Mouse (Mus musculus) layer of hippocampus, postnatal 36 days (tissue): Measurements from ENCODE around the gene Serpina3m. TPM values are rescaled to one million over a fixed set of nuclear protein-coding genes. Genes with fewer than 3 reads are reported as not detected.
A peak's percentile ranks its signal among the peaks of the same experiment; 100 is the strongest.
"Not testable (repeated sequence)": the region's sequence is repeated elsewhere in the genome, so short reads cannot be mapped to it uniquely, and the experiment has no call there.

Experiments used
- DNase-seq, 2 experiments: peaks; one replicate each; pipeline ENCODE4 v3.0.0; 2022
- total RNA-seq, 2 experiments: library from RNA; stranded (reverse); gene quantifications; 2 replicates each; pipeline ENCODE4 v1.2.3; 2021

Serpina3m gene
- total RNA-seq, 2 experiments from 2014 or later, result 0.30 to 0.47 TPM

DNA sequence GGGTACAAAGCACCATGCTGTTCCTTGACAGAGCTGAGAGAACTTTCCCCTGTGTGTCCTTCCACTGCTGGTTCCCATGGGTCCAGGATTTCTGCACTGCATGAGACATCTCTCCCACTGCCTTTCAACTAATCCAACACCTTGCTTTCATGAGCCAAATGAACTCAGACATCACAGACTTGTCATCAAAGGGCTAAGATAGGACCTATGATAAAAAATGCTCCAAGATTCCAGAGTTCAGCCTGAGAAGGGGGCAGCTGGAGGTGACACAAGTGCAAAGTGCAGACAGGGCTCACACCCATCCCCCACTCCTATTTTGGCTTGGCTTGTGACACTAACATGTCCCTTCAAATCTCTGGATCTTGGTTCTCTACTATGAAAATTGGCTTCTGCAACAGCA, 50.2 kb downstream of the Serpina3m start:
- DNase-seq, result no peak

DNA sequence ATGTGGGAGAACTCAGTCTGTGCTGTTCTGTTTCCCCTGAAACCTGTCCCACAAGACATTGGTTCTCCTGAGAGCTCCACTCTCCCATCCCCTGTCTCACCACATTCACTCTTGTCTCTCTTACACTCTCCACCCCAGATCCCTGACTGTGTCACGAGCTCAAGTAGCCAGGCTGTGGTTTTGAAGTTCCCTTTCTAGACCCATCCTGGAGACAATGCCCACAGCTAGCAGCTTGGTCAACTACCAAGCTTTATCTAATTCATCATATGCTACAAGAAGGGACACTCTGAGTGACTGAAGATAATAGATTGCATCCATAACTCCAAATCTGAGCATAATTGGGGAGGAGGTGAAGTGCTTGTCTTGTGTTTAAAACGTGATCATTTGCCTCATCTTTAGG, 52.8 kb downstream of the Serpina3m start:
- not testable (repeated sequence) for DNase-seq

DNA sequence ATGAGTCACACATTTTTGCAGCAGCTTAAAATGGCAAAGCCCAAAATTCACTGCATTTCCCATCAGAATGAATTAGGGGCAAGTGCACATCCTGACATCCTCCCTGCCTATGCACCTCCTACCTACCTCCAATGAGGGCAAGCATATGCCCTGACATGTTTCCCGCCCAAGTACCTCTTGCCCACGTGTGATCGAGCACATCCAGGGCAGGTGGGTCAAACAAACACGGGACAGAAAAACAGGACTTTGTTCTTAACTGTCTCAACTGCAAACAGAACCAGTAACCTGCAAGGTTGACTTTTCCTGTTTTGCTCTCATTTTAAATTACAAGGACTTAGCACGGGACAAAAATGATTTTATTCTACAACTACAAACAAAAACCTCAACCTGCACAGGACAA, 65.7 kb downstream of the Serpina3m start:
- no peak for DNase-seq

DNA sequence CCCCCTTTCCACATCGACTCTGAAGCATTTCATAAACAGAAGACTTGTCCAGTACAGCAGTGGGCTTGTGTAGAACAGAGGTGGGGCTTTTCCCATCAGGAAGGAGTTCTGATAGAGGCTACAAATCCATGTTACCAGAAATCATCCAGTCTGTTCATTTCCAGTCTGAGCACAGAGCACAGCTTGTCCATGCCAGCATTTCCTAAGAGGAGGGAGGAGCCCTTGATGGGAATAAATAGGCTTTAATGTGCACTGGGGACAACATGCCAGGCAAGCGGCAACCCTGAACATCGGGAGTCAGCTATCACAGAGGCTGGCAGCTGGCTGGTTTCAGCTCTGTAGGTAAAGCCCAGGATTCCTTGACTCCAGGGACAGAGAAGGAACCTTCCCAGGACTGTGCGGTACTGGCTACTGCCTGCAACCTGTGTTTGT, 68.2 kb downstream of the Serpina3m start, which contains the start of gene Serpina3n:
Gene Serpina3n (plus strand): TSS at position 276 of the 432 bp plus-strand sequence.
- peak; percentile 37 to 52 for DNase-seq

DNA sequence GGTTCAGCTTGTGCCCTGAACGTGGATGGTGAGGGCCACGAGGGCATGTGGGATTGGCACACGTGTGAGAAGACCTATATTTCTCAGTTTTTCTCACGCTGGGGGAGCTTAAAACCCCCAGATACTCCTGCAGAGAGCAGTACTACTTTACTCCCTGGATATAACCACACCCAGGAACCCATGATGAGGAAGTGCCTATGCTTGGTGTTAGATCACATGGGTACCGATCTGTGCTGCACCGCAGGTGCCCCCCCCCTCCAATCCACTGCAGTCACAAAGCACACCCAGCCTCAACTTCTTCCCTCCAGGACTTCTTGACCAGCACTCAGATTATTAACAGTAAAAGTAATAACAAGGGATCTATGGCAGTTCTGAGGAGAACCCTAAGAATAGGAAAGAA, 74.2 kb downstream of the Serpina3m start:
- no peak for DNase-seq

DNA sequence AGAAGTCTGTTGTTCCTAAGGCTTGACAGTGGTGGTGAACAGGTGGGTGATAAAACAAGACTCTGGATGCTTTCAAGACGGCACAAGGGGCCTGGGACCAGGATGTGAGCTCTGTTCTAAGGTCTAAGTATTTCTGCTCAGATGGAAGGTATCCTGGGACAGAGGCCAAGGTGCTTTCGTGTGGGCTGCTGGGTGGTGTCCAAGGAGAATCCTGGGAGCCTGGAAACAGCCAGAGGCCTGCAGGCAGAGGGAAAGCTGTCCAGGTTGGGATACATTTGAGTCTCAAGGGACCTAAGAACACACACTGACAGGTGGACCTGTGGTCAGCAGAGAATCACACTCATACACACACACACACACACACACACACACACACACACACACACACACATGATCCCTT, 76.3 kb downstream of the Serpina3m start:
- no peak for DNase-seq

DNA sequence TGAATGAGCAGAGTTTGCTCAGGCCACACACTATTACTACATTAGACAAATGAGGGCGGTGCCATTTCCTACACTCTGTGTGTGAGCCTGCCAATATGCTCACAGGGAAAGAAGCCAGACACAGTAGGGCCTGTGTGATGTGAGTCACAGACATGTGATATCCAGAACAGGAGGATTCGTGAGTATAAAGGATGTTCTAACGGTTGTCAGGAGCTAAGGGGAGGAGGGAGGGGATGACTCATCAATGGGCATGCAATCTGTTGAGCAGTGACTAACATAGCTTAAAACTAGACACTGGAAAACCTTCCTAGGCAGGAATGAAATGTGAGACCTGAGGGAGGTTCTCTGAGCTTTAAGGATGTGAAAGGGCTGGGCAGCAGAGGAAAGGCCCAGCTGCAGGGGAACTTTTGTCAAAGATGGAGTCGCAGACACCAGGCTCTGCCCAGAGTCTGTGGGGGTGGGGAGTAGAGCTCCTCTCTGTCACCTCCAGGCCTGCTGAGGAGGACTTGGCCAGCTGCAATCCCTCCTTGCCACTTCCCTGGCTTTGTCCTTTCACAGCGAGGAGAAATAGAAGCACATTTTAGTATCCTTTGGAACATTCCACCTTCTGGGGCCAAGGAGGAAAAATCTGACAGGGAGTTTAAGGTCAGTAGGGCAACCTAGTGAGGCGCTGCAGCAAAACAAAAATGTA, 77.5 kb downstream of the Serpina3m start:
- DNase-seq, result peak; percentile 56 to 67

DNA sequence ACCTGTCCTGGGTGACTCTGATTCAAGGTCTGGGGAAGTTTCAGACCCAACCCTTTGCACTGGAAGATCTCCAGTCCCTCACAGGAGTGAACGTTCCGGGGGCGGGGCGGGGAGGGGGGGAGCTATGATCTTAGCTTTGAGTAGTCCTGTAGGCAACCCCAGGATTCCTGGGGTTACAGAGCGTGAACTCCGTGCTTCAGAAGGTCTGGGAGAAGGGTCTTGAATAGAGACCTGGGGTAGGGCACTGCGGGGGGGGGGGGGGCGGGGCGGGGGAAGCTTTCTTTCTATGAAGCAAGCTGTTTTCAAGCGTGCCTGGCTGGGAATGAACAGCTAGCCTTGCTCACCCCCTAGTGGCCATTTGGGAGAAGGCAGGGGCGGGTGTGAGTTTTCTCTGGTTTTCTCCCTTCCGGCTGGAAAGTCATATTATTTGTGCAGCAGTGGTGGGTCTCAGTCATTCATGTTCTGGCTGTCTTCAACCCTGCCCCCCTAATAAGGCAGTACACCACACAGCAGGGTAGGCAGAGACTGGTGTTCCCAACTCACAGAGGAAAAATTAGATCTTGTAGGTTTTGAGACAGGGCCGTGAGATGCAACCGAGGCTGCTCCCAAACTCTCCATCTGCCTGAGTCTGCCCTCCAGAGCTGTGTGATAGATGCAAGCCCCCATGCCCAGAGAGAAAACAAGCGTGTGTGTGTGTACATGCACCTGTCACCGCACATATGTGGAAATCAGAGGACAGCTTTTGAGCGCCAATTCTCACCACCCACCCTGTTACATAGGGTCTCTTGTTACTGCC, 80.3 kb downstream of the Serpina3m start:
- DNase-seq, result peak; percentile 83 to 84

DNA sequence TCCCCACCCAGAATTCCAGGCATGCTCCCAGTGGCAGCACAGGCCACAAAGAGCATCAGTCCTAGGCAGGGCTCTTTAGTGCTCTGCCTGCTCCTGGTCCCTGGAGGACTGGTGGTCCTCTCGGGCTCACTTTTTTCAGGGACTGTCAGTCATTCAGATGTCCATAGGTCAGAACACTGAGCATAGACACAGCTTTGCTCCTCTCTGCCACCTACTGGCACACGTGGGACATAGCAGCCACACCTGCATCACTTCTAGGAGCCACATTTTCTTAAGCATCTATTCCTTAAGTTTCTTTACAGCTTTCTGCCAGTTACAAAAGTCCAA, 80.8 kb downstream of the Serpina3m start:
- no peak for DNase-seq

DNA sequence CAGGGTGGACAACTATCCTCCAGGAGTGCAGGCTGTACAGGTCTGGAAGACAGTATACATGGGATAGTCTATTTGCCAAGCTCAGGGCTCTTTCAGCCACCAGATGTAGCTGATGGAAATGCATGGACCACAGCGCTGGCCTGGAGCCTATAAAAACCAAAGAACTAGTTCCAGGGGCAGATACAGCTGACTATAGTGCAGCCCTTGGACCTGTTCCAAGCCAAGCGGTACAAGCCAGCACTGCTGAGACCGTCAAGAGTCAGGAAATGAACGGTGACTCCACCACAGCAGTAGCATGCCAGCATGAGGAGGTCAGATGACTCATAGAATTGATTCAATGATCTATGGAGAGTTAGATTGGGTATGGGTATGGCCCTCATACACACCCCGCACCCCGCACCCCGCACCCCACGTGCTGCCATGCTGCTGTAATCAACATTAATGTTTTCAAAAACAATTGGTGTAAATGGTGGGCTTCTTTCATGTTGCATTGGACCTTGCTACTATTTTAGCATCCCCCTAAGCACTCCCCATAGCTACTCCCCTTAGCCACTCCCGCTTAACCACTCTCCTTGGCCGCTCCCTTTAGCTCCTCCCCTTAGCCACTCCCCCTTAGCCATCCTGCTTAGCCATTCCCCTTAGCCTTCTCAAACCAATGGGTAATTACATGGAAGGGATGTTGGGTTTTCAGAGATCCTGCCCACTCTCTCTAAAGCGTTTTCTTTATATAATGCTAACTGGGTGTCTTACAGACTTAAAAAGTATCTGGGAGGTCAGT, 84.5 kb downstream of the Serpina3m start:
- no peak for DNase-seq

DNA sequence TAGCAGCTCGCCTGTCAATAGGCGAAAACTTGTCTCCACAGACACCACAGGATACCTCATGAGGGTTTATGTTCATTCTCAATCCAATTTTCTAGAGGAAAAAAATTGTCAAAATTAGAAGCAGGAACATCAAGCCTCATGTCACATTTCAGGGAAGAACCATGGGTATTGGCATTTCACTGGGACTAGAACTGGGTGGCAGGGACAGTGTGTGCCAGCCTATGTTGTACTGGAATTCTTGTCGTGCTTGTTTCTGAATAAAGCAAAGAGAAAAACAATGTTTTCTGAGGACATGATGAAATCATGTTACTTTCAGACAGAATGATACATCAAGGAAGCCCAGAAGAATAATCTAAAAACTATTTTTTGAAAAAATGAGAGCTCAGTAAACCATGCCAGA, 87.3 kb downstream of the Serpina3m start:
- peak in 1 of 2 experiments; percentile 30 for DNase-seq

DNA sequence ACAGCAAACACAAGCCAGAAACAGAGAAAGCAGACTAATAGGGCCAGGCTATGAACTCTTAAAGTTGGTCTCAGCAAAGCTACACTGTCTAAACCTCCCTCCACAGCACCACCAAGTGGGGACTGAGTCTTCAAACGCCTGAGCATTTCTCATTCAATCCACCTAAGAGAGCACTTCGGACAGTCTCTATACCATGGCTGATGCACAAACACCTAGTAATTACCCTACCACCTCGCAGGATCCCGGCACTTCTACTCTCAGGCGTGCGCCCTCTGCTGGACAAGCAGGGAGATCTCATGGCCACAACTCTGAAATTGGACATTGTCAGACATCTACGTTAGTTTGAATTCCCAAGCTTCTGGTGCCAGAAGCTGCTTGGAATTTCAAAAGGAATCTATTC, 88.6 kb downstream of the Serpina3m start:
- peak in 1 of 2 experiments; percentile 21 for DNase-seq

DNA sequence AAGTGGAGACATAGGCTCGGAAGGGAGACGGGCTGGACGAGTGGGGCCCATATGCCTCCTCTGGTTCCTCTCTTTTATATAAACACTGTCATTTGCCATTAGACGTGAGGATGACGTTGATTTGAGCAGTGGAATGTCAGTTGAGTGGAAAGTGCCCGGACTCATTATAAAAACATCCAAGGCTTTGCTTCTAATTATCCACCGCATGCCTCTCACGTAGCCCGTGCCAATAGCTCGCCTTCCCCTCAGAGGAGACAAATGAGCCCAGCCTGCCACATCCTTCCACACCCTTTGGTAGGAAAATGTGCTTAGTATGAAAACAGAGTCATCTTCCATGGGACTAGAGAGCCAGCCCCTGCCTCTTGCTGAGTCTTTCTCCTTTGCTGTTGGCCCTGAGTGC, 93.1 kb downstream of the Serpina3m start:
- no peak for DNase-seq

DNA sequence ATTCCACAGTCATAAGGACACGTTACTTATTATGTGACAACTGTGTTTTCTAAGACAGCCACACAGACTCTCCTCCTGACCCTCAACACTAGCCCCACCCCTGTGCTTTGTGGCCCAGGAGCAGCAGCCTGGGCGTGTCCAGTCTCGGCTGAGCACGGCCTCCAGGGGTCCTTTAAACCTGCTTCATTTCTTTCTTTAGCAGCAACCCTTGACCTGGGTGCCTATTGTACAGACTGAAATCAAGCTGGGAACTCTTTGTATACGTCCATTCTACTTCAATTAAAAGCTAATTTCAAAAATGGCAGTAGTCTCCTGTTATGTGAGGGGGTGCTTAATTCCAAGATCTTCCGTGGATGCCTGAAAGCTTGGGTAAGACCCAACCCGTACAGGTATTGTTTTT, 94.9 kb downstream of the Serpina3m start:
- DNase-seq, result no peak

DNA sequence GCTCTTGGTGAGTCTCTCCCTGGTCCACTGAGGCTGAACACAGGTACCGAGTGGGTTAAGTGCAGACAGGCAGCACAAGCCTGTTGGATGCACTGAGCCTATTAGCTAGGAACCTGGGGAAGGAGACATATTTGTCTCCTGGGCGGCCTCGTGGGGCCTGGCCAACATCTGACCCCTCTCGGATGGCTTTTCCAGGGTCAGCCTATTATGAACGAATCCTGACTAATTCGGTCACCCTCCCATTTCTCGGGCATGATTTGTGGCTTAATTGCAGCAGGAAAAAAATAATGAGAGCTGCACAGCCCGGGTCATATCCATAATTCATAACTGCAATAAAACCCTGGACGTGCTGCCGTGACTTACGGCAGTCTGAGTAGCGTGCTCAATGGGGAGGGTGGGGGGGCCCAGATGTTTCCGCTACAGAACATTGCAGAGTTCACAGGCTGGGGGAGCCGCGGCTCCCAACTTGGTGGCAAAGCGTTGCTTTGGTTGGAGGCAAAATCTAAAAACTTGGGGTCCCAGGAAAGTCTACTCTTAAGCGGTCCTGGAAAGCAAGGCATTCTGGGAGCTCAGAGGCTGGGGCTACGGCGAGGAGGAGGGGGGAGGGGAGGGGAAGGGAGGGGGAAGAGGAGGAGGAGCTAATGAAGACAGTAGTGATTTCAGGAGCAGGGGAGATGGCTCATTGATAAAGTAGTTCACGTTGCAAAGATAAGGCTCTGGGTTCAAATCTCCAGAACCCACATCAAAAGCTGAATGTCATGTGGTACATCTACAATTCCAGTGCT, 95.9 kb downstream of the Serpina3m start:
- DNase-seq, result no peak

DNA sequence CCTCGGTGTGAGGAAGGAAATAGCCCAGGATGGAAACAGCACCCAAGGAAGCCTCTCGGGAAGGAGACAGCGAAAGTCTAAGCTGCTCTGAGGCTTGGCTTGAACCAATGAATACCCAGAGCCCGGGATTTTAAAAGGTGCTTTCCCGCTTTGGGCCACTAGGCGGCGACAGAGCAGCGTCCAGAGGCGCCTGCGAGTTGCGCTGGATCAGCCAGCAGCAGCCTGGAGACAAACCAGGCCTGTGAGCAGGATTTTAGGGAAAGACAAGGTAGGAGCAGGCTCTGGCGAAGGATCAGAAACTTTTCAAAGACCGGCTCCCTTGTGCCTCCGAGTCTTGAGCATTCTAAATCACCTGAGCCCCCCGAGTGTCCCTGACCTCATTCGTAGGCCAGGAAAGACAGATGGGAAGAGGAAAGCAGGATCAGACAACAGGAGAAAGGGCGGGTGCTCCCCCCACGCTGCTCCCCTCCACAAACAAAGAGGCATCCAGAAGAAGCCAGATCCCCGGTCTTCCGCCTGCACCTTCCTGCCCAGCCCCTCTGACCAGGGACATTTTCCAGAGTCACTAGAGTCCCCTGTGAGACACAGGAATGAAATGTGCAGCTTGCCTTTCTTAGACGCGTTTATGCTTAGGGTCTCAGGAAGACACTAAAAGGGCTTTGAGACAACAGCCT, 101.9 kb downstream of the Serpina3m start:
- peak; percentile 85 to 89 for DNase-seq

DNA sequence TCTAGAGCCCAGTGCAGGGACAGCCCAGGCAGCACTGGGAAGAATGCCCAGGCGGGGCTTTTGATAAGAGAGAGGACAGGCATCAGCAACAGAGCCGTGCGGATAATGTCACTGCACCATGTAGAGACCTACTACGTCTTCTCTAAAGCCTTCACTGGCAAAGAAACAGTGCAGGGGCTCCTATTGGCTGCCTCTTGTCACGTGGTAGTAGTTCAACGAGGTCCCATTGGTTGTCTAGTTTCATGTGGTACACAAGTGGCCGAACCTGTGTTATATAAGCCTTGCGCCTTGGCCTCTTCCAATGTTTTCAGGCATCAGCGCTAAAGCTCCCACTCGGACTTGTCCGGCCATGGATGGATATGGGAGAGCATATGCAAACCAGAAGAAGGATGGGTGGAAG, 105.4 kb downstream of the Serpina3m start:
- DNase-seq, result no peak
